Mouse (Mus musculus) thymus, postnatal 25 days (tissue): ENCODE measurements around the gene Rims4.

Source experiments
- DNase-seq: peaks from one replicate; pipeline ENCODE4 v3.0.0; 2022

Gene Rims4

DNA sequence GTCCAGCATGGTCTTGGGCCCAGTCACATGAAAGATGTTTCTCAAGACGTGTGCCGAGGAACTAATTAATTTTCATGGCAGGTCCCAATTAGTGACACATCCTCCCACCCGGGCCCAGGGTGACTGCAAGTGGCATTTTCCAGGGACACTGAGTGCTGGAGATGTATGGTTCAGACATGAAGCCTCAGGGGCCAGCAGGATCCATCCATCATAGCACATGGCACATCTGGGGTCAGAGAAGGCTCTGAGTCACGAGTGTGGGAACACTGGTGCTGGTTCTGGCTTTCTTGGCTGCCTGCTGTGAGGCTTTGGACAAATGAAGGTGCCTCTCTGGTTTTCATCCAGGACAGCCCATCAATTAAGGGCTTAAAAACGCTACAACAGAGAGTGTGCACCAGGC is 11.4 kb downstream of the Rims4 start:
- no peak for DNase-seq

DNA sequence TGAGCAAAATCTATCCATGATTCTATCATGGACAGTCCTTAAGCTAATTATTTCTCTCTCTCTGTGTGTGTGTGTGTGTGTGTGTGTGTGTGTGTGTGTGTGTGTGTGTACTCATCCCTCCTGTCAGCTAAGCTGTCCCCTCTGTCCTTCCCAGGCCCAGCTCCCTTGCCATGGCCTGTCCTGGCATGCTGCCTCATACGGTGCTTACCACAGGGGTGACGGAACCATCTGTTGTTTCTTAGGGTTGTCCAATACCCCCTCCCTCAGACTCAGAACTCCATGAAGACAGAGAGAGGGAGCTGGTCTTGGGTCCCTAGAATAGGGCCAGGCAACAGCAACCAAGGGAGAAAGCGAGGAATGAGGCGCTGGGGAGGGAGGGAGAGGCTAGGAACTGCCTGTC is 14.2 kb downstream of the Rims4 start:
- no peak for DNase-seq

DNA sequence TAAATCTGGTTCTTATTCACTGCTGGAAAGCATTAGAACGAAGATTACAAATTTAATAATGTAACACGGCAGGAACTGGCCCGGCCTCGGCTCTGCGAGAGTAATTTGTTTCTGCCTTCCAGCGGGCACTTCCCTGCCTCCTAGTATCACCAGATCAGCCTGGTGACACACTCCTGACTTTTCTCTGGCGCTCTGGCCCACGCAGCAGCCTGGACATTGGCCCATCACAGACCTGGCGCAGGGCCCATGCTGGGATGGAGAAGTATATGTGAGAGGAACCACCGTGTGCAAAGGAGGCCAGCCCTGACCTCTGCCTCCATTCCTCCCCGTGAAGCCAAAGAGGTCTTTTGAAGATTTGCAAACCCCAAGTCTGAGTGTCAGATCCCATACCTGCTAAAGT is 15.0 kb downstream of the Rims4 start:
- no peak for DNase-seq

DNA sequence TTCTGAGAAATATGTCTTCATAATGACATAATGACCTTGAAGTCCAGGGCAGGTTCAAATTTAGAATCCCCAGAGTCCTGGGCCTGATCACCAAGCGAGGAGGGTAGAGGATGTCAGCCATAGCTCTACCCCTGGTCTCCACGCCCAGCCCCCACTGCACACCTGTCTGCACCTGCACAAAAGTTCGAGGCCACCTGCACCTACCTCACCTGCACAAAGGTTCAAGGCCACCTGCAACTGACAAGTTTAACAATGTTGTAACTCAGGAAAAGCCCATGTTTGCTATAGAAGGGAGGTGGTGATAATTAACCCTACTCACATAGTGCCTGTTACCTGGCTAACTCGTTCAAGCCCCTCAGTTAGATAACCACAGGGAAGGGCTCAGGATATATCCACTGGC is 16.0 kb downstream of the Rims4 start:
- no peak for DNase-seq

DNA sequence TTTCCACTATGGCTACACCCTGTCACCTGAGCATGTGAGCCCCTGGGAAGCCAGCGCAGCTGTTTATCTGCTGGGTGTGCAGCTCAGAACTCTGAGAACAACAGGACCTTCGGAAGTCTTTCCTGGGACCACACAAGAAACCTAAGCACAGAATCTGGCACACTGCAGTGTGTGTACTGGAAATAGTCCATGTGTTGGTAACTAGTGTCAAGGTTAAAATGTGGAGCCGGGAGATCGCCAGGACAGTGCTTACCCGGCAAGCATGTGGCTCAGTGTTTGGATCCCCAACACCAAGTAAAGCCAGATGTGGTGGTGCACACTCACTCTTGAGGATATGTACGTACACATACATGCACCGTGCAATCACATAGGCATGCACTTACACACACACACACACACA is 17.4 kb downstream of the Rims4 start:
- no peak for DNase-seq

DNA sequence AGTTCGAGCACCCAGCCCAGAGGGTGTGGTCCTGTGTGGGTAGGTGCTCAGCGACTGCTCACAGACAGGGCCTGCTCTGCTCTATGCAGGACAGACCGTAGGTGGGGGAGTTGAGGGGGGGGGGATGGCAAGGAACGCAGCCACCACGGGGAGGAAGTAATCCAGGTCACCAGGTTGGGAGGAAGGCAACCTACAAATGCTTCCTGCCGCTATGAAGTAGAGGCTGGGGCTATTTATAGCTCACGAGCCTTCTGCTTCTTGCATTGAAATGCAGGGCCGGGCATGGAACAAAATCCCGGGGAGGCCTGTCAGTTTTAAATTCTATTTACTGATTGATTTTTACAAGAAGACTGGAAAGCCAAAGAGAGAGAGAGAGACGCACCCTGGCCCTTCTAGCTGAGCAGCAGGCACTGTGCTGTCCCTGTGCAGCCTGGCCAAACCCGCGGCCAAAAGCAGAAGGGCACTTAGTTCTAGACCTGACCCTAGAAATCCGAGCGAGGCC is 18.5 kb downstream of the Rims4 start:
- no peak for DNase-seq

DNA sequence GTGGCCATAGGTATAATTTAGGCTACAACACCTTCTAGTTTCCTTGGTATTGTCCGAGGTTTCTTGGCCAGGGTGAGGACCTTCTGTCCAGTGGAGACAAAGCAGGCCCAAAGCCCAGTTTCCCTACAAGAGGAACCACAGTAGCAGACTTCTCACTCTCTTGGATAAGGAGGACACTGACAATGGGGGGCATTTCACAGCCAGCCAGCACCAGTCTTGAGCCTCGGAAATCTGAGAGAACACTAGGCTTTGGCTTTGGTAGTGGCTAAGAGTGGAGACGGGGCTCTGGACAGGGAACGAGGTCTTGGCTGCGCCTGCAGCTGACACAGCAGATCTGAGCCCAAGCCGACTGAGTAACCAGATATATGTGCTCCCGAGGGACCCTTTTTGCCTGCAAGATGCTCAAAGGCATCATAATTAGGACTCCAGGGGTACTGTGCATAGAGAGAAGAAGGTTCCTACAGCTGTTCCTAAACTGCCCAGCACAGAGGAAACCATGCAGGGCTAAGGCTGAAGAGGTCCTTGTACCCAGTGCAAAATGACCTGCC is 20.4 kb downstream of the Rims4 start:
- DNase-seq: no peak

DNA sequence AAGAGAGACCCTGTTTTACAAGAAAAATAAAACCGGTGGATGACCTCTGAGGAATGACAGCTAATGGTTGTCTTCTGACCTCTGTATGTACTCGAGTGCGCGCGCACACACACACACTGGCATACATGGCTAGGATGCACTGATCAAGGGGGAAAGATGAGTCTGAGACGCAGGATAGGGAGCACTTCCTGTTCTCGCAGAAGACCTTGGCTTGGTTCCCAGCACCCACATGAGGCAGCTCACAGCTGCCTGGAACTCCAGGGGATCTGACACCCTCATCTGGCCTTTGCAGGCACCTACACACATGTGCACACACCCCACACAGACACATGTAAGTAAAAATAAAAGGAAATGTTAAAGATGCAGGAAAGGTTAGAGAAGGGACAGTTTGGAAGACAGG is 21.5 kb downstream of the Rims4 start:
- DNase-seq: no peak

DNA sequence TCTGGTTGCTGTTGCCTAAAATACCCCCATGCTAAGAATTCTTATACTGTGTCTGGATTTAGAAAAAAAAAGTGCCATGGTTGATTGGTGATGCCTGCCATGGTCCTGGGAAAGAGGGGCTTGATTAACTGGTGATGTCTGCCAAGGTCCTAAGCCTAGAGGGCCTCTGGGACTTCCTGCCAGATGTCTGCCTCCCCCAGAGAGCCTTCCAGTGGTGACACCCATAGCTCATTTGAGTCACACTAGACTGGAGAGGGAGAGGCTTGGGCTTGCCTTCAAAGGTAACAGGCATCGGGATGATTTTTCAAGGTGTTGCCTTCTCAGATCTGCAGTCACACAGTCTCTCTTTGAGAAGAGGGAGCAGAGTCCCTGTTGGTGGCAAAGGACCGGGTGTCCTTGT is 23.3 kb downstream of the Rims4 start:
- no peak for DNase-seq

DNA sequence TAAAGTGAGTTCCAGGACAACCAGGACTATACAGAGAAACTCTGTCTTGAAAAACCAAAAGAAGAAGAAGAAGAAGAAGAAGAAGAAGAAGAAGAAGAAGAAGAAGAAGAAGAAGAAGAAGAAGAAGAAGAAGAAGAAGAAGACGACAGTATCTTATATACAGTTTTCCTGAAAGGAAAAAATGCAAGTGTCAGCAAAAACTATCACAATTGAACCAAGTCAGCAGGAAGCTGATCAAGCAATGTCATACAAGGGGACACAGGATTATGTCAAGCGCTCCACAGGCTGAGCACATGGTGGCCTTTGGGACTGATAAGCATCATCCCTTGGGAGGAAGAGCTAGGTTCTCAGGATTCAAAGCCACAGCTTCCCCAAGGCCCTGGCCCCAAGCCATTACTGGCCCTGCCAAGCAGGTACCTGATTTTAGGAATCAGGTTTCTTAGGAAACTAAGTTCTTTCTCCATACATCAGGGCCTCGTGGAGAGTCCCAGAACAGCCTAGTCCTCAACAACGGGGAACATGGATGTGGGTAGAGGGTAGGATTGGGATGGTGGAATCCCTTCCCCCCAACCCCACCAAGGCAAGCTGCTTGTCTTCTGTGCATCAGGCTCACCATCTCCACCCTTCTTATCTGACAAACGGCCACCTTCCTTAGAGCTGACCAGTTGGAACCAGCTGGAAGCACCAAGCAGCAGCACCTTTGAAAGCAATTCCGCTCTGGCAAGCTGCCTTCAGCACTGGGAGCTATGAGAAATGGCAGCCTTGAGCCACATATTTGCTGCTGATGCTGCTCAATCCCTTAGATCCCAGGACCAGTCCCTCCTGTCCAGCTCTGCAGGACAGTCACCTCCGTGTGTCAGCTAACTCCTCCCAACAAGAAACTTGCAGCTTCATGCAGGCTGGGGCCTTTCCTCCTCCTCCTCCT is 24.8 kb downstream of the Rims4 start:
- DNase-seq: no peak

DNA sequence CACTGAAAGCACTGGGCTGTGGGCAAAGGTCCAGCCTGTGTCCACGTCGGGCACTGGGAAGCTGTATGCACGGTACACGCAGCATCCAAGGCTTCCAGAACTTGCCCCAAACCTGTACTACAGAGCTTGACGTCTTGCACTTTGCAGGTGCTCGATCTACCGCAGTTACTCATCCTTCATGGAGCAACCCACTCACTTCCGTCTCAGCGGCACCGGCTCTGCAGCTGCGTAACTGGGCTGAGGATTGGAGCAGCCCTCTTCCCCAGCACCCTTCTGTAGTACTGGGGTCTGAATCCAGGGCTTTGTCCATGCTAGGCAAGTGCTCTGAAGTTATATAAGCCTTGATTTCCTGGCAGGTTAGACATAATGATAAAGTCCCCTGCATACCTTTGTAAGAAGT is 27.2 kb downstream of the Rims4 start:
- DNase-seq: no peak

DNA sequence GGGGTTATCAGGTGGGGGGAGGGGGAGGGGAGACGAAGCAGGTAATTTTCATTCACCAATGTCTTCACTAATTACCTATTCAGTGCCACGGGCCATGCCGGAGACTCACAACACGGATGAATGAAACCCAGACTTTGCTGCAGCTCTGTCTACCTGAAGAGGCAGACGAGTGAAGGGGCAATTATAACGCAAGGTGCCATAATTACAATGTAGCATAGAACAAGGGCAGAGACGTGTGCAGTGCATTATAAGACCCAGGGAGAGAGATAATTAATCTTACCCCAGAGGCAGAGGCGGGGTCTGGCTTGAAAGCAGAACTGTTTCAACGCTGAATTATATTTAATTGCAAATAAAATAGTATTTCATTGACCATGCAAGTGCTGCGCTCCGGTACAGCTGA is 27.9 kb downstream of the Rims4 start:
- DNase-seq: no peak

DNA sequence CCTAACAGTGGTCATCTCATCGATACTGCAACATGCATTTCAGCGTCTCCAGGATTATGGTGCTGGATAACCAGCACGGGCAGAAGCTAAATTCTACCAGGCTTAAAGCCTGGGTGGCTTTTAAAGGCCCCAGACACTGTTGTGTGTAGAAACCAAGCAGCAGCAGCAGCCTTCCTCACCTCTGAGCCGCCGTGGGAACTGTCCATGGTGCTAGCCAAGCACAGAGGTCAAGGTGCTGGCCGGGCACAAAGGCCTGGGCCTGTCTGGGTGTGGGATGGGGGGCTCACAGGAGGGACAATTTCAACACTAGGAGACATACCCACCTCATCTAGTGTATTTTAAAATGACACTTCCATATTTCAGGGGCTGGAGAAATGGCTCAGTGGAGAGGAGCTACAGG is 29.1 kb downstream of the Rims4 start:
- DNase-seq: peak; percentile 14

DNA sequence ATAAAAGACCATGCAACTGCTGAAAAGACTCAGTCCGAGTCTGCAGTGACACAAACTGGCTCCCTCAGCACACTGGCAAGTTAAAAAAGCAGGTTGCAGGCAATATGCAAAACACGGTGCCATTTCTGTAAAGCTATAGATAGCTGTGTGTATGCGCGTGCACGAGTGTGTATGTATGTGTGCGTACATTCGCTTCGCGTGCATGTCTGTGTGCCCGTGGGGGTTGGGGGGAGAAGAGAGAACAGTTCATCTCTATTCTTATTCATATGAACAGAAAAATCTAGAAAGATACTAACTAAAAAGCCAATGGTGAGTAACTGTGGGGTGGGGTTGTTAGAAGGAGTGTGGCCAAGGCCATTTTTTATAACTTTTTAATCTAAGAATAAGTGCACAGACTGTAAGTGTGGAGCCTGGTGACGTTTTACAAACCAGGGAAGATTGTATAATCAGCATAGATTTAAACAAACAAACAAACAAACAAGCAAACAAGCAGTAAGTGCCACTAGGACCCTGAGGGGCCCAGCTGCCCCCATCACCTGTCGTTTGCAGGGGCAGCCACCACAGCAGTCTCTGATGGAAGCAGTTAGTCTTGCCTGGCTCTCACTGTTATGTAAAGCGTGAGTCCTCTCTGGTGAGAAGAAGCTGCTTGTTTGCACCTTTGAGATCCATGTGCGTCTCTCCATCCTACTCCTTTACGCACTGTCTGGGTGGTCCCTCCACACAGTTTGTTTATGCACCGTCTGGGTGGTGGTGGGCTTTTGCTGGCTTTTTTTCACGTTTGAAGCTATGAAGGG is 35.4 kb downstream of the Rims4 start:
- DNase-seq: no peak

DNA sequence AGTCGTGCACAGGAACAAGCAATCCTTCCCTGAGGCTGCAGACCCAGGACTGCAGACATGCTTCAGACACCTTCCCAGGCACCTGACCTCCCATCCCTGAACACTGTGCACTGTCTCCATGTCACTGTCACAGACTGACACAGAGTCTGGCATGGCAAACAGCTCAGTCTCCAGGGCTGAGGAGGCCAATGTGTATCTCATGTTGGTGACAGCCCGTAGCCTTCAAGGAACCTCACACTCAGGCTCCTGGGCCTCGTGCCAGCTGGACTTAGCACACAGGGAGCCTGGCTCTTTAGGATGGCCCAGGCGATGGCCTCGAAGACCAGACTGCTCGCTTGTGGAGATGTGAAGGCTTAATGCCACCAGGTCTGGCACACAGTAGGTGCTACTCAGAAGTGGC is 37.6 kb downstream of the Rims4 start:
- no peak for DNase-seq

DNA sequence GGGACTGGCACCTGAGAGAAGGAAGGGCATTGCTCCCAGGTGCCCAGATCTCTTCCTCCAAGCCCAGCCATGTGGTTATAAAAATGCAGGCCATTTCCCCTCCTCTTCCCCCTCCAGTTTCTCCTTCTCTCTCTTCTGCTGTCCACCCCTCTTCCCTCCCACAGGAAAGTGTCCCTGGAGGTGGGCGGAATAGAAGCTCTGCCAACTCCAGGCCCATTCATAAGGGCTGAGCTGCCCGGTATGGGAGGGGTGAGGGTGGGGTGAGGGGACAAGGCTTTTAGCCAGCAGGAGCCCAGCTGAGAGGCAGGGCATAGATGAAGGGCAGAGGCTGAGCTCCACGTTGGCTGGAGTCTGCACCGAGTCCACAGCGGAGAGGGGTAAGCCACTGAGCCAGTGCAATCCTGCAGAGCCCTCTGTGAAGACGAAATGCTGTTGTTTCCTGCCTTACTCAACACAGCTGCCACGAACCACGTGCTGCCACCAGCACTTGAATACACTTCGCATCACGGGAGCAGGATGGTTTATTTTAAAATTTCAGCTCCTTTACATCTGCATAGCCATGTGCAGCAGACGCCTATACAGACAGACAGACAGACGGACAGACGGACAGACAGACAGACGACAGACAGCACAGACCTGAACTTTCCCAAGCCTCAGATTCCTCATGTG is 41.5 kb downstream of the Rims4 start:
- DNase-seq: no peak

DNA sequence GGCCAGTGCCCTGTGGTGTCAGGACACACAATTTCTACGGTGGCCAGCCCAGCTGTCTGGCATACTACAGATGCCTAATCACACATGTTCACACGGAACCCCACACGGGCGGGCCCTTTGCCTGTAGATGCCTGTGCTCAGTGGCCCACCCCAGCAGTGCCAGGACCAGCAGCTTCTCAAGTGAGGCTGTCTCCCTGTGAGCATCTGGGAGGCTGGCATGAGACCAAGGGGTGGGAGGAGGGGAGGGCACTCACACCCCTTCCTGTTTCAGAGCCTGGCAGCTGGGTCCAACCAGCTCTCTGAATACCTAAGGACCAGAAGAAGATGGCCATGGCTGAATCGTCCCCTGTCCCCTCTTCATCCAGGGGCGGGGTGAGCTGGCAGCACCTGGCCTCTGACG is 43.0 kb downstream of the Rims4 start:
- no peak for DNase-seq

DNA sequence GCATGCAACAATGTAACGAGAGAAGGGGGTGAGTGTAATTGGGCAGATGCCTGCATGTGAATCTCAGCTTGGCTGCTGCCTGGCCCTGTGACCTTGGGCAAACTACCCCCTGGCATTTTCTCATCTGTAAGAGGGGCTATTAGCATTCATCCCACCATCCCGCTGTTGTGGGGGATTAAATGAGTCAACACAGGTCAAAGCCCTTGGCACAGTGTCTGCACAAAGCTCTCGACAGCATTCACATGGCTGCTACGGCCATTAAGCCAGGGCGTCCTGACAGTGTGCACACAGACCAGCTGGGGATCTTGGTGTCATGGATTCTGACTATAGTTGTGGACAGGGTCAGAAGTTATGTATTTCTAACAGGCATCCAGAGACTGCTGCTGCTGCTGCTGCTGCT is 43.6 kb downstream of the Rims4 start:
- no peak for DNase-seq

DNA sequence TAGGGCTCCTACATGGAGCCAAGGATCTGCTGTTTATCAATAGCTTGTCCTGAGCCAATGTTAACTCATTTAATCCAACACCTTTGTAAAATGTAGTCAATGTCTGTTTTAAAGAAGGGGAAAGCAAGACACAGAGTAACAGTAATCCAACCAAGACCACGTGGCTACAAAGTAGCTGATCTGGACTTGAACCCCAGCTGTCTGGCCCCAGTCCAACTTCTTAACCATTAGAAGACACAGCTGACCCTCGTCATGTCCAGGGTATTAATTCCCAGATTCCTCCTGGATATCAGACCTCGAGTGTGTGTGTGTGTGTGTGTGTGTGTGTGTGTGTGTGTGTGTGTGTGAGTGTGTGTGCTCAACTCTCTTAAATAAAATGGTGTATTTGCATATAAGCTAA is 46.6 kb downstream of the Rims4 start:
- no peak for DNase-seq

DNA sequence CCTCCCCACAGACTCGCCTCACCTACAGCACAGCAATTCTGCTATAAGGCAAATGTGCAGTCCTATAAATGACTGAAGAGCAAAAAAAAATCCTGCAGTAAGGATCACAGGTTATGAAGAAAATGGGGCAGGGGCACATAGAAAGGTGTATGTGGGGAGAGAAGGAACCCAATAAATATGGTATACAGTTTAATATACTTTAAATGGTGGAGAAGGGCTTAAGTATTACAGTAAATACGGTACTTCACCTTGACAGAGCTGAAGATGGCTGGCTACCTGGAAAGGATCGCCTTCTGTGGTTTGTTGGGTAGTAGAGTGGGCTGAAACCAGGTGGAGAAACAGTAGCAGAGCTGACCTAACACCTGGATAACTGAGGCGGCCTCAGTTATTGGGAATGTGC is 47.2 kb downstream of the Rims4 start:
- no peak for DNase-seq

DNA sequence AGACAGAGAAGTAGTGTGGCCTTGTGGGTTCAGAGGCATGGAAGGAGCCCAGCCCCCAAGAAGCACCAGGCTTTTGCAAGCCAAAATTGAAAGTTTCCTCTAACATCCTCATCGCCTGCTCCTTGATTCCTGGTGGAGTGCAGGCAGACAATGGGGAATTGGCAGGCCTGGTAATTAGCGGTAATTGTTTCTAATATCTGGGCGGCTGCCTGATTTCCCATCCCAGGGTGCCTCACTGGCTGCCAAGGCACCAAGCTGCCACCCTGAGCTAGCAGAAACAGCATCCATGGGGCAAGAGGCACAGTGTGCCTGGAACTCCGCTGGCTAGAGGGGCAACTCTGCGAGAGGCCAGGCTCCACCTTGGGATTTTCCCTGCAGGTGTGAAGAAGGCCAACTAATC is 48.7 kb downstream of the Rims4 start:
- no peak for DNase-seq

DNA sequence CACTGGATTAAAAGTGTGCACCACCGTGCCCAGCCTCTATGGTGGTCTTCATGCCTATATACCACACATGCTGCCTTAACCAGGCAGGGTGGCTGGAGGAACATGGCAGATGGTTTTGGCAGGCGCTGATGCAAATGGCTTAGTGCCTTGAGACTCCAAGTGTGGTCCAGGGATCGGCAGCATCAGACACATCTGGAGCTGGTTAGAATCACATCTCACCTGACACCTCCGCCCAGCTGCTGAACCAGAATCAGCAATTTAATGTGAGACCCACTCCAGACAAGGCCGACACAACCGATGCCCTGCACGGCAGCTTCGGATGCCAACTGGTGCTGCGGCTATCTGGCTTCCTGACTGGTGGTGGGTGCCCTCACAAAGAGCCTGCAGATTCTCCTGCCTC is 52.4 kb downstream of the Rims4 start:
- DNase-seq: no peak

DNA sequence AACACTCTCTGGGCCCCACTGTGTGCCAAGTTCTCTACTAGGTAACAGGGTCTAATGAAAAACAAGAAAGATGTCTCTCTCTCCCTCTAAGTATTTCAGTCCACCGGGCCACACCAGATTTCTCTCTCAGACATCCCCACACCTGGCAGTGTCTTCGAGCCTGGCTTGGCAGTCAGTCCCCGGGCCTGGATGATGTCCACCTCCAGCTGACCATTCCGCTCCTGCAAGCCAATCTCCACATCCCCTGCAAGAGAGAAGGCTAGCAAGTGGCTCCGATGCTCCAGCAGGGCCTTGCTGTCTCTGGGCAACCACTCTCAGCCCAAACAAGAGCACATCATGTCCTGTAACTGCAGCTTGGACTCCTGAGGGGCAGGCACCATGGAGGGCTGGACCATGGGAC is 53.2 kb downstream of the Rims4 start:
- no peak for DNase-seq
